In genomic region chr6:57533410-57533809, GRCm38 (mm10) we compare ENCODE assay signal across 9 mouse cellular contexts. TPM values are rescaled to one million over a fixed set of nuclear protein-coding genes. Genes with fewer than 3 reads are reported as not detected.
A peak's percentile ranks its signal among the peaks of the same experiment; 100 is the strongest.
DNase-seq lines count a peak whose midpoint lies in the region; ATAC-seq lines count a peak whose summit lies in the region.
"Had no signal": no experiment of that assay in that cellular context is flagged by ENCODE, and none has a peak within 500 bp of the region (broad histone marks: within the 10 kb centered on the region; RNA-seq: fewer than 3 reads in every experiment).

No protein-coding gene starts in this region.

- H3K9me3 ChIP-seq in heart, embryonic 11.5 days (replicated peaks; ENCODE audit: control insufficient read depth, low read length): no peaks in the 10 kb centered on the region
- no peaks in the 10 kb centered on the region for H3K9me3 ChIP-seq in neural tube, embryonic 12.5 days
- H3K9me3 ChIP-seq in limb, embryonic 13.5 days: no peaks in the 10 kb centered on the region
- no peaks in the 10 kb centered on the region for H3K9me3 ChIP-seq in stomach, embryonic 16.5 days (replicated peaks; ENCODE audit: control insufficient read depth, low read length)

- H3K27me3 ChIP-seq in heart, embryonic 11.5 days (ENCODE audit: control insufficient read depth, insufficient read depth, low read length): no peaks in the 10 kb centered on the region
- no peaks in the 10 kb centered on the region for H3K27me3 ChIP-seq in neural tube, embryonic 12.5 days (replicated peaks)
- H3K27me3 ChIP-seq in limb, embryonic 13.5 days: no peaks in the 10 kb centered on the region
- no peaks in the 10 kb centered on the region for H3K27me3 ChIP-seq in stomach, embryonic 16.5 days (ENCODE audit: control insufficient read depth, insufficient read depth, low read length)

- ATAC-seq in heart, embryonic 11.5 days (replicated peaks; ENCODE audit: insufficient number of reproducible peaks, low FRiP score, low TSS enrichment): no peak
- ATAC-seq in neural tube, embryonic 12.5 days (ENCODE audit: low FRiP score, low read depth): no peak
- ATAC-seq in limb, embryonic 13.5 days (ENCODE audit: low FRiP score, low read depth): no peak
- ATAC-seq in stomach, embryonic 16.5 days (ENCODE audit: insufficient read depth, low FRiP score): no peak

- peak overlapping the region; percentile 76 for H3K4me3 ChIP-seq in heart, embryonic 11.5 days (ENCODE audit: low read depth, low read length)
- H3K4me3 ChIP-seq in neural tube, embryonic 12.5 days: no peak overlapping the region
- peak overlapping the region; percentile 78 for H3K4me3 ChIP-seq in limb, embryonic 13.5 days
- peak overlapping the region; percentile 68; the same call in 1 of the 2 replicates for H3K4me3 ChIP-seq in stomach, embryonic 16.5 days (replicated peaks; ENCODE audit: low read length)

- peak overlapping the region; percentile 82 for H3K9ac ChIP-seq in heart, embryonic 11.5 days (ENCODE audit: low read depth, low read length)
- H3K9ac ChIP-seq in neural tube, embryonic 12.5 days: 0 out of 2 replicates have a peak overlapping the region, but pooled peaks have one; percentile 73
- H3K9ac ChIP-seq in limb, embryonic 13.5 days: 0 out of 2 replicates have a peak overlapping the region, but pooled peaks have one; percentile 86
- no peak overlapping the region for H3K9ac ChIP-seq in stomach, embryonic 16.5 days (ENCODE audit: low read length)

- no peaks in the 10 kb centered on the region for H3K36me3 ChIP-seq in heart, embryonic 11.5 days (ENCODE audit: control insufficient read depth, insufficient read depth, low read length)
- H3K36me3 ChIP-seq in neural tube, embryonic 12.5 days: no peaks in the 10 kb centered on the region
- H3K36me3 ChIP-seq in limb, embryonic 13.5 days: no peaks in the 10 kb centered on the region
- H3K36me3 ChIP-seq in stomach, embryonic 16.5 days (ENCODE audit: control insufficient read depth, insufficient read depth, low read length): no peaks in the 10 kb centered on the region

- H3K4me2 ChIP-seq in heart, embryonic 11.5 days: peak overlapping the region; percentile 84
- H3K4me2 ChIP-seq in neural tube, embryonic 12.5 days (replicated peaks): peak overlapping the region; percentile 84
- H3K4me2 ChIP-seq in limb, embryonic 13.5 days (replicated peaks): peak overlapping the region; percentile 87
- H3K4me2 ChIP-seq in stomach, embryonic 16.5 days (ENCODE audit: low read depth, low read length): peak overlapping the region; percentile 88

- H3K4me1 ChIP-seq in heart, embryonic 11.5 days (ENCODE audit: control insufficient read depth, insufficient read depth, low read length): peaks cover 8% of the 10 kb centered on the region; the same call in 1 of the 2 replicates
- H3K4me1 ChIP-seq in neural tube, embryonic 12.5 days: peaks cover 9% of the 10 kb centered on the region; the same call in 1 of the 2 replicates
- peaks cover 13% of the 10 kb centered on the region for H3K4me1 ChIP-seq in limb, embryonic 13.5 days
- peaks cover 8% of the 10 kb centered on the region for H3K4me1 ChIP-seq in stomach, embryonic 16.5 days (ENCODE audit: control insufficient read depth, insufficient read depth, low read length)

- 0 out of 2 replicates have a peak overlapping the region, but pooled peaks have one; percentile 84 for H3K27ac ChIP-seq in heart, embryonic 11.5 days (ENCODE audit: low read depth, low read length)
- H3K27ac ChIP-seq in neural tube, embryonic 12.5 days: no peak overlapping the region
- H3K27ac ChIP-seq in limb, embryonic 13.5 days: no peak overlapping the region
- no peak overlapping the region for H3K27ac ChIP-seq in stomach, embryonic 16.5 days (ENCODE audit: low read length)

- DNase-seq in heart, adult 11 months: no peak
- no peak for DNase-seq in neural tube, embryonic 10.5 days (ENCODE audit: extremely low spot score, low spot score)
- no peak for DNase-seq in spleen, postnatal 14 days (ENCODE audit: low spot score in 2 of 2)
- no peak for DNase-seq in frontal cortex, postnatal 25 days (ENCODE audit: low spot score in 2 of 2)
- DNase-seq: right cerebral cortex, postnatal 25 days had no signal

- WGBS in heart, embryonic 11.5 days (ENCODE audit: insufficient replicate concordance): 35% methylated on average over 2 of the region's 2 CpGs
- 79% methylated on average over 2 of the region's 2 CpGs for WGBS in neural tube, embryonic 12.5 days
- WGBS in limb, embryonic 13.5 days: 53% methylated on average over 2 of the region's 2 CpGs
- WGBS in stomach, embryonic 16.5 days: 37% methylated on average over 2 of the region's 2 CpGs

RNA-seq across cellular contexts. Expression of gene Ppm1k, which starts 1.9 kb away (rescaled TPM):
- 14.8 and 15.2 TPM in 2 replicates for polyA plus RNA-seq in heart, embryonic 11.5 days (2014; fragmentation: Nextera tagmentation; extraction: Ambion mirVana)
- 6.6 and 7.1 TPM in 2 replicates for polyA plus RNA-seq in neural tube, embryonic 12.5 days (2016; fragmentation: Nextera tagmentation; extraction: Ambion mirVana)
- polyA plus RNA-seq in limb, embryonic 13.5 days (2015; fragmentation: Nextera tagmentation; extraction: Ambion mirVana): 5.2 and 5.3 TPM in 2 replicates
- 5.3 and 5.4 TPM in 2 replicates for polyA plus RNA-seq in stomach, embryonic 16.5 days (2015; fragmentation: Nextera tagmentation; extraction: Ambion mirVana)

RNA-seq across cellular contexts. Expression of gene Herc6, which starts 47.4 kb away (rescaled TPM):
- polyA plus RNA-seq in heart, embryonic 11.5 days (2014; fragmentation: Nextera tagmentation; extraction: Ambion mirVana): 4.7 and 6.7 TPM in 2 replicates
- 1.6 and 1.9 TPM in 2 replicates for polyA plus RNA-seq in neural tube, embryonic 12.5 days (2016; fragmentation: Nextera tagmentation; extraction: Ambion mirVana)
- polyA plus RNA-seq in limb, embryonic 13.5 days (2015; fragmentation: Nextera tagmentation; extraction: Ambion mirVana): 1.8 and 2.2 TPM in 2 replicates
- 1.7 and 3.0 TPM in 2 replicates for polyA plus RNA-seq in stomach, embryonic 16.5 days (2015; fragmentation: Nextera tagmentation; extraction: Ambion mirVana)
